Mouse (Mus musculus) cerebellum, adult 8-10 months (tissue): ENCODE measurements around the gene Cox19.

ENCODE experiments used
- DNase-seq: peaks from one replicate; pipeline ENCODE4 v3.0.0; 2022

The Cox19 gene

DNA sequence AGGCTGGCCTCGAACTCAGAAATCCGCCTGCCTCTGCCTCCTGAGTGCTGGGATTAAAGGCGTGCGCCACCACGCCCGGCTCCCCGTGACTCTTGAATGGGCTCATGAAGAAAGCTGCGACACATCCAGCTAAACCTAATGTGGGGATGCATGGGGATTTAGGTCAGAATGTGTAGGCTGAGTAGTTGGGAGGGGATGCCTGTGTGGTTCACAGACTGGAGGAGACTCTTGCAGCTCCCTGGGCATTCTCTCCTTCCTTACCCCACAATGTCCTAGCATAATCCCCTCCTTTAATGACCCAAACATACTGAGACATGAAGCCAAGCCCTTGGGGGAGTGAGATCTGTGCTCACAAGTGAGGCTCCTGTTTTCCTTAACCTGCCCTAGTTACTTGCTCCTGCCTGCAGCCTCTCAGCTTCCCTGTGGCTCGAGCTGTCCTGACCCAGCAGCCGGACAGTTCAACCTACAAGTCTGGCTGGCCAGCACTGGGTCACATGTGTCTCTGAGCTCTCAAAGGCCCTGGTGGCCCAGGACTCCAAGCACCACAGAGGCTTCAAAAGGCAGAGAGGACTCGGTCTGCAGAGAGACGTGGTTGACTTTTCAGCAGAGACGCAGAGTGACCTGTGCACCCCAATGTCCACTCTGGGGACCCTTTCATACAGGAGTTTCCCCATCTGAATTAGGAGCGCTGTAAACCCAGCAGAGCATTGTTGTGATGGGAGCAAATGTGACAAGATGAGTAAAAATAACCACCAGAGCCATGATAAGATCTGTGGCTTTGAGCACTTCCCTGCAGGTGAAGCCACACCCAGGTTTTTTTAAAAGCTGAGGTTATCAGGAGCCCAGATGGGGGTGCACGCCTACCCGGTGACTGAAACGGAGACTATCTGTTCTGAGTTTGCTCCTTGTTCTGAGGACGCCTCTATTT is 30.6 kb upstream of the Cox19 start:
- DNase-seq: no peak

DNA sequence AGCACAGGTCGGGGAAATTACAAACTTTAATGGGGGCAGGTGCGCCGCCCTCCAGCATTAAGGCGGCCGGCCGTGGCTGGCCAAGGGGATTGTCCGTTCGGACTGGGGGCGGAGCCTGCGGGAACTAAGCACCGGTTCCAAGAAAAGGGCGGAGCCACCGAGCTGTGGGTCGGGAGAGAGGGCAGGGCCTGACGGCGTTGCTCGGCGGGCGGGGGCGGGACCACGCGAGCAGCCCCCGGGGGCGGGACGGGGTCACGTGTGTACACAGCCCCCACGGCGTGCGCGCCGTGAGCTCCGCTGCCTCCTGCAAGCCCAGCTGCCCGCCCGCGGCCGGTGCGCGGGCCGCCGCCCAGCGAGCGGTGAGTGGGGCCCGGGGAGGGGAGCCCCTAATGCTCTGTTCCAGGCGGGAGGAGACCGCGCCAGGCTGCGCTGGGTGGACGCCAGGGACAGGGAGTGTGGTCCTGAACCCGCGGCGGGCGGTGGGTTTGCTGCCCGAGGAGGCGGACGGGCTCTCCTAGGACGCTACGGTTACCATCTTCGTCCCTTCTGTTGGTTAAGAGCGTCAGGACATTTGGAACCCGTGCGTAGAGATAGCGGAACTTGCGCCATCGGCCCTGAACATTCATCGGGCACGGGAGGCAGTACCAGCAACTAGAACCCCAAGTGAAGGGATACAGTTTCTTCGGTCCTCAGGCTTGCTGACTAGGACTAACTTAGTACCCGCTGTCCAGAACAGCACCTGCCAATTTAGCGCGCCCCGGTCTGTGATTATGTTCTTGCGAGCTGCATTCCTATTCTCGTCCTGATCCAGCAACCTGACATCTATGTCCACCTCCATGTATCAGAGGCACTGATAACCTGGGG is 29.4 kb upstream of the Cox19 start:
- DNase-seq: peak; percentile 87

DNA sequence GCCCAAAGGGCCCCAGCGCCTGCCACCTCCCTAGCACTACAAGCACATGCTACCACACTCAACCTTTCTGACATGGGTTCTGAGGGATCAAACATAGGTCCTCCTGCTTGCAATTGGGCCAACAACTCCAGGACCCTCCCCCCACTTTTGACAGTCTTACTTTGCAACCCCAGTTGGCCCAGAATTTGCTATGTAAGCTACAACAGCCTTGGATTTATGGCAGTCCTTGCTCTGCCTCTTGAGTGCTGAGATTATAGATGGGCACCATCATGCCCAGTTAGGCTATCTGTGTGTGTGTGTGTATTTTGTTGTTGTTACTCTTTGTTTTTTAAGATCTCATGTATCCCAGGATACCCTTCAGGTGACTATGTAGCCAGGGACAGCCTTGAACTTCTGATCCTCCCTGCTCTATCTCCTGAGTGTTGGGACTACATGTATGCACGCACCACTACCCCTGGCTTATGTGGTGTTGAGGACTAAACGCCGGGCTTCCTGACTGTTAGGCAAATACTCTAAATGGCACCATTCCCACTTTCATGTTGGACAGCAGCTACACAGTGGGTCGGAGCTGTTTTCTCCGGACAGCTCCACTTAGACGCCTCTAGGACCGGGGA is 28.7 kb upstream of the Cox19 start:
- no peak for DNase-seq

DNA sequence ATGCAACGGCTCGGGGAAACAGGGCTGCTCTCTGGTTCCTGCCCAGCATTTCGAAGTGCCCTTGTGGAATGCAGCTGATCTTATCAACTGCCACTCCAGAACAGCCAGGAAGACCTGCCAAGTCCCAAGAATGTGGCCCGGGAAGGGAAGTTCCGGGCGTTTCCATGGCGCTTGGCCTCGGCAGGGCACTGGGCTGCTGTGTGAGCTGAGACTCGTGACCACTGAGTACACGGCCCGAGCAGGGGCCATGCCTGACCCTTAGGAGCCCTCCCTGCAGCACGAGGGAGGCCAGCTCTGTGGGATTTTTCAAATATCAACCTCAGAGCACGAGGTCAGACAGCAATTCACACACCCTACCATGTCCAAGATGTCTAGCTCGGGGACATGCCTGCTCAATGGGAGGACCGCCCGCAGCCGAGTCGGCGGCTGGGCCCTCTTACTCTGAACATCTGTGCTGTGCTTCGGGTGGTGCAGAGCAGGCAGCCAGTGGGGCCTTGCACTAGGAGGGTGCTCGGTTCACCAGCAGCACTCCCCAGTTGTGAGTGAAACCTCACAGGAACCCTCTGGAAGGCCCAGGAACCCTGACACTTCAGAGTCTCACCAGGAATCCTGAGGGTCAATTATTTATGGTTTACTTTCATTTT is 27.9 kb upstream of the Cox19 start:
- DNase-seq: no peak

DNA sequence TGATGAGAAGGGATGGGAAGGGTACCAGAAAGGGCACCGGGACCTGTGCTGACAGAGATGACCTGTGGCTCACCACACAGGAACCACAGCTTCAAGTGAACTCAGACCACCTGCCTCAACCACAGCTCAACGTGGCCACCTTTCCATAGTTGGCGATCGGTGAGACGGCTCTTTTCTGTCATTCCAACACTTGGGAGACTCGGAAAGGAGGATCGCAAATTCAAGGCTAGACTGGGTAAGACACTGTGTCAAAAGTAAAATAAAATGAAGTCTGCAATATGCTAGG is 27.0 kb upstream of the Cox19 start:
- no peak for DNase-seq

DNA sequence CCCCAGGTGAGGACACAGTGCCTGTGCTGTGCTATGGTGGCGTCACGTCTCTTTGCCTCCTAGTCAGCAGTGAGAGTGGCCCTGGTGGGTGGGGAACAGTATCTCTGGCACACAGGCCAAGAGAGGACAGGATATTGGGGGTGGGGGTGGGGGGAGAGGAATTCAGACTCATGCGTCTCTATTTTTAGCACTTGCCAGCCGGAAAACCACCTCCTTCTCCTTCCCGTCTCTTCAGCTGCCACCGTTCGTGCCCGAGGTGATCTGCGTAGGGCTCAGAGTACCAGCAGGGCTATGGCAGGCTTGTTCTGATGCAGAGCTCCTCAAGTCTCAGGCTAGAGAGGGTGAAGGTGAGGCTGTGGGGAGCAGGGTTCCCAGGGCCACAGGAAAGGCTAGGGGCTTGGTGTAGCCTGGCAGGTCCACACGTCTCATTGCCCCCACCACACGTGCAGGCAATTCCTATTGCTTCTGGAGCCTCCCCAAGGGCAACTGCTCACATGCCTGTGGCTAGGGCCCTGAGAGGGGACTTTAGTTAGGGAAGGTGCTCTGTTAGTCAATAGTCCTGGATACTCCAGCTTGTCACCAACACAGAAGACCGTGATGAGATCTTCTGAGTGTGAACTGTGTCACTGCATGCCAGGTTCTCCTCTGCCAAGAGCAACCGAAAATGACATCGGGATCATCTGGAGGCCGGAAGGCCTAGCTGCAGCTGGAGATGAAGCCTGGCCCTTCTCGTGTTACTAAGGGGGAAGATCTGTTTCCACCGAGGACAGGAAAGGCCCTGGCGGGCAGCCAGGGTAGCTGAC is 26.5 kb upstream of the Cox19 start, which contains the start of gene Gpr146:
Gene Gpr146, plus strand, starts transcription at position 230 of the 803 bp plus-strand sequence.
- no peak for DNase-seq

DNA sequence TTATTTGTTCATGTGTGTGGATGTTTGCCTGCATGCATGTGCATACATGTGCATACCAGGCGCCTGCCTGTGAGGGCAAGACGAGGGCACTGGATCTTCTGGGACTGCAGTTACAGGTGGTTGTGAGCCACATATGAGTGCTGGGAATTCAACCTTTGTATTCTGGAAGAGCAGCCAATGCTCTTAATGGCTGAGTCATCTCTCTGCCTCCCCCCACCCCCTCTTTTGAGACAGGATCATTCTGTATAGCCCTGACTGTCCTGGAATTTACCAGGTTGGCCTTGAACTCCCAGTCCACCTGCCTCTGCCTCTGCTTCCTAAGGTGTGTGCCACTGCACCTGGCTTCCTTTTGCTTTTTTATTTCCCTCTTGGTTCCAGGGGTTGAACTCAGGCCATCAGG is 23.6 kb upstream of the Cox19 start:
- DNase-seq: no peak

DNA sequence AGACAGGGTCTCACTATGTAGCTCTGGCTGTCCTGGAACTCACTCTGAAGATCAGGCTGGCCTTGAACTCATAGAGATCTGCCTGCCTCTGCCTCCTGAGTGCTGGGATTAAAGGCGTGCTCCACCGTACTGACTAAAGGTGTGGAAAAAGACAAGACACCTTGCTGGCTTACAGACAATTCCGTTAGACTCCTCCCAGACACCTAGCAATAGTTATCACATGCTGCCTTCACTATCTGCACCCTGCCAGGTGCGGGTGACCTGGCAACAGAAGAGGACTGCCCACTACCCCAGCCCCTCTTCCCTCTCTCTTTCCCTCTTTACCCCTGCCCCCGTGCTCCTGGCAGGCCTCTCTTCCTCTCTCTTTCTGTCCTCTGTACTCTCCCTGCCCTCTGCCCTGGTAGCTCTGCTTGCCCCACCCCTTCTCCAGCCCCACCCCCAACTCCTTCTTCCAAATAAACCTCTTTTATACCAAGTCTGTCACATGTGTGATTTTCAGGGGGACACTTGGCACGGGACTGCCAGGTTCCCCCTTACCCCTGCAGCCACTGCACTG is 22.7 kb upstream of the Cox19 start:
- no peak for DNase-seq

DNA sequence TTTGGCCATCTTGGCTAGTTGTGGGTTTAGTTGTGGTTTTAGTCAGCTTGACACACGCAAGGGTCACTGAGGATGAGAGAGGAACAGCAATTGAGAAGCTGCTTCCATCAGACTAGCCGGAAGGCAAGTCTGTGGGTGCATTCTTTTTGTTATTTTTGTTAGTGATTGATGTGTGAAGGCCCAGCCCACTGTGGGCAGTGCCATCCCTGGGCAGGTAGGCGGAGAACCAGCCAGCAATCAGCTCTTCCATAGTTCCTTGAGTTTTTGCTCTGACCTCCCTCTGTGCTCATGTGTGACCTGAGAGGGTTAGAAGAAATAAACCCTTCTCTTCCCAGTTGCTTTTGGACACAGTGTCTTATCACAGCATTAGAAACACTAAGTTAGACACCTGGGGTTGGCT is 21.9 kb upstream of the Cox19 start:
- no peak for DNase-seq

DNA sequence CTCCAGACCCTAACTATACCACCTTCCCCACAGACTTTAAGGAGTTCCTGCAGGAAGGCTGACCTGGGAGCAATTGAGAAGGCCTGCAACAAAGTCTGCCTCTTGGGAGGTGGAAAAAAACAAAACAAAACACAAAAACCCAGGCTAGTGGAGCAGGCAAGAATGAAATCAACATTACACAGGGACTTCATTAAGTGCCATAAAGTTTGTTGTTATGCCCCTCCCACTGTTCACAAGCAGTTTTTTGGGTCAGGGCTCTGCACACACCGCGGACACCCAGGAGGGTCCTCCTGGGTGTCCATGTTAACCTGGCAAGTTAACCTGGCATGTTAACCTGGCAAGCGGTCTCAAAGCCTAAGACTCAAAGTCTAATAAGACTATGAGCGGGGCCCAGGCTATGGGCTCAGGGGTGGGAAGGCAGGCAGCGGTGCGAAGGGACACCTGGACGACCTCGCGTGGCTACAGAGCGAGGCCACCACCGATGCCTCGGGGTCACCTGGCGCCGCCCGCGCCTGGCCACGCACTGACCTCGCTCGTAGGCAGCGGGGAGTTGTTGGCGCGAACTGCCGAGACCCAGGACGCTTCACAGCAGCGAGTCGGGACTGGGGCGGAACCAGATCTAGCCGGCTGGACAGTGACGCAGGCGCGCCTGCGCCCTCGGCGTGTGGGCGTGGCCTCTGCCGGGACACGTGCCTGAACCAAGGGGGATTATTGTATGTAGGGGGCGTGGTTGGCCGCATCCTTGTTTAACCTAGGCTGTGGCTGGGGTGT is 20.6 kb upstream of the Cox19 start:
- peak; percentile 82 for DNase-seq

DNA sequence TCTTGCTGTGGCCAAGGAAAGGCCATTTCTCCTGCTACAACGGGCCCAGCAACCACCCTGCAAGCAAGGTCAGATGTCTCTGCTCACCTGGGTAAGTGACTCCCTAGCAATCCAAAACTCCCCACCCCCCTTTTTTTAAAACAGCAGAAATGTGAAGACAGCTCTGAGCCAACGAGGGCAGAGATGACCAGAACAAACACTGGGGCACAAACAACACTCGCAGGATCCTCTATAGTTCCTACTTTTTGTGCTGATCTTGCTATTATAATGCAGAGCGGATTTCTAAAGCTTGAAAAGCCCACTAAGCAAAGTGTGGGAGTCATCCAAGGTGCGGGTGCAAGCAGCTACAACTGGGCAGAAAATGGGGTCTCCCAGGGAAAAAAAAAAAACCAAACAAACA is 19.9 kb upstream of the Cox19 start:
- DNase-seq: no peak

DNA sequence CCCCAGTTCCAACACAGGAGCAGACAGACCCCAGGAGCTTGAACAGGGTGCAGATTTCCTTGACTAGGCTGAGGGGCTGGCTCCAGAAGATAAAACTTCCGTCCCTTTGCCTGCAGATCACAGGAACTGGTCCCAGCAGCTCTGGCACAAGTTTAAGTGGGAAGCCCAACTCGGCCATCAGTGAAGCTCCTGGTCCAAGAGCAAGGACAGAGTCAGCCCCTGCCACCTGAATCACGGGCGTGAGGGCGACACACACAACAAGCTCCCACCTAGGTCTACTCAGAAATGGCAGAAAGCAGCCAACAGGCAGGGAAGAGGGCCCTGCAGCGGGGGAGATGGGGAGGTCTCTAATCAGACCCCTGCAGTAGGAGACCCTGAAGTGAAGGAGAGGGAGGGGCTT is 19.1 kb upstream of the Cox19 start:
- no peak for DNase-seq

DNA sequence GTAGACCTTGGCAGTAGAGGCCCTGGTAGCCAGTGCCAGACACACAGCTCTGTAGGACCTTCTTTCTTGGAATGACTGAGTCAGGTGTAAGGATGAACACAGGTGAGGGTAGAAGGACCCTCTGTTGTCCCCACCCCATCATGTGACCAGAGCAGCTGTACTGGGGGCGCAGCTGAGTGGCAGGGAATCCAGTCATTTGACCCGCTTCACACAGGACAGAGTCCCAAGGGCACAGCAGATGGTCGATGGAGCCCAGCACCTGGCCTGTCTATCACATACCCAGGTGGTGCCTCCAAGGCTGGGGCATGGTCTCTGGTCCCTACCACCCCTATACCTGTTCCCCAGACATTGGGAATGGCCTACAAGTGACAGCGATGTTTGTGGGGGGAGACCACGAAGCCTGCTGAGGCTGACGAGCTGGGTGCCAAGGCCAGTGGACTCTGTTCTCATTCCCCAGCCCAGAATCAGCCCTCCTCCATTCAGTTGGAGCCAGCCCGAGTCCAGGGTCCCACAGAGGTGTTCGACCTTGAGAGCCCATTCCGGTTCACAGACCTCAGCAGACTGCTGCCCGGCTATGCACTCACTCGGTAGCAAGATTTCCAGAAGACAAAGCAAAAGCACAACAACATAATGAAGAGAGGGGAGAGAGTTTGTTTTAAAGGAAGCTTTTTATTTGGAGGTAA is 17.6 kb upstream of the Cox19 start:
- DNase-seq: no peak

DNA sequence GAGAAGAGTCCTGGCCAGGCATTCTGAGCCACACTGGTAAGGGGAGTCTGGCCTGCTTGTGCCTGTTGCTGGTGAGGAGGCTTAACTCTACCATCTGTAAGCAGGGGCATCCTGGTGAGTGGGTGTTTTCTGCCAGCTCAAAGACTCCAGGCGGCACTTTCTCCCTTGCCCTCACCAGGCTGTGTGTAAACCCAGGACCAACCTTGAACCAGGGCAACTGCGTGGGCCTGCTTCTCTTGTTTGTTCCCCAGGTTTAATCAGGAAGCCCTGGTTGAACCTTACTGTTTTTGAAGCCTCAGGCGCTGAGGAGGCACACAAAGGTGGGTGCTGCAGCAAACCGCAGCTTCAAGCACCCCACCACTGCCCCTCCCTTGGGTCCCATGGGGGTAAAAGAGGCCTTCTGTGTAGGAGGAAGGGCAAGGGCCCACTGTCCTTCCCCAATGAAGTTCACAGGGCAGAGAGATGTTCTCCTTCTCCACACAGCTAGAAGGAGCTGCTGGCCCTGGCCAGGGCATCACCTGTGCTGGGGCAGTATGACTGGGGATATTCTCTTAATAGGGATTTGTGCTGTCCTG is 16.8 kb upstream of the Cox19 start:
- DNase-seq: no peak

DNA sequence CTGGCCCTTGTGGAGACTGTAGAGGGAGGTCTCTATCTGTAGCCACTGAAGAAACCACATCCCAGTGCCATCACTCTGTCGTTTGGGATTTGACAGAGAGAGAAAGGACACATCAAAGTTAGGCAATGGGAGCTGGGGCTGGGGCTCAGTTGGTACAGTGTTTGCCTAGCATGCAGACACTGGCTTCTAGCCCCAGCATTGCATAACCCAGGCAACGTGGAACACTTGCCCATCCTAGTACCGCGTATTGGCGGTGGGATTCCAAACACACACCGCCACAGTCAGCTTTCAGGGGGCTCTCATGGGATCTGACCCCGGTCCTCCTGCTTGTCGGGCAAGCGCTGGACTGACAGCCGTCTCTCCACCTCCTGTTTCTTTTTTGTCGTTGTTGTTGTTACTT is 15.3 kb upstream of the Cox19 start:
- DNase-seq: no peak

DNA sequence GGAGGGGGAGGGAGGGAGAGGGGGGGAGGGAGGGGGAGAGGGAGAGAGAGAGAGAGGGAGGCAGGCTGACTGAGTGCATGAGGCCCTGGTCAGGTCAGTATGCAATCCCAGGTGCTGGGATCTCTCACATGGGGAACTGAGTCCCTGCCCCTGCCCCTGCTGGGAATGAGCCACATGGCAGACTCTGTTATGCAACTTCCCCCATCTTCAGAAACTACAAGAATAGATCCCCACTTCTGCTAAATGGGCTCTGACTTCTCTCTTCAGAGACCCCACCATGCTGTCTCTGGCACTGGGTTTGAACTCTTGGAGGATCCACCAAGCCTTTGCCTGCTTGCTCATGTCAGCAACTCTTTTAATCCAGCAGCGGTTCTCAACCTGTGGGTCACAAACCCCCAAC is 14.6 kb upstream of the Cox19 start:
- DNase-seq: no peak

DNA sequence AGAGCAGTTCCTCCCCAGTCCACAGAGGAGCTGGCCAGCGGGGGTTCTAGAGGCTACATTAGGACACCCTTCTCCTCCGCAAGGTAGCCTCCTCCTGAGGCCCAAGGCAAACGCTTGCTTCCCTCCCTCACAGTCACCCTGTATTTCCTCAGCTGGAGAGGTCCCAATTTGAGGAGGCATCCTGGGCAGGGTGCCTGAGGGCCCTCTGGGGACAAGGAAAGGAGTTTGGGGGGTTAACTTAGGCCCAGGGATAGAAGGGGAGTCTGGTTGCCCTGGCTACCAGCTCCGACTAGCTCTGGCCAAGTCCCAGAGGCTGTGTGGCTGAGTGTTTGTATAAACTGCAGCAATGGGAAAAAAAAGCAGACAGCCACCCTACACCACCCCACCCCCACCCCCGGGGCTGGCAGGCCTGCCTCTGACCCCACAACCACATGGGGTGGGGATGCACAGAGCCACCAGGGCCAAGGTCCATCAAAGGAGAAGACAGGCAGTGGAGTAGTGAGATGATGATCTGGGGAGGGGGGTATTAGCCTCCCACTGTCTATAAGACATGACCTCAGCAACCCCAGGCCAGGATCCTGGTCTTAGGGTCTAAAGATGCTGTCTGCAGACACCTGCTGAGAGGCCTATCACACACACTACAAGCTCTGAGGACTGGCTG is 13.8 kb upstream of the Cox19 start:
- DNase-seq: no peak

DNA sequence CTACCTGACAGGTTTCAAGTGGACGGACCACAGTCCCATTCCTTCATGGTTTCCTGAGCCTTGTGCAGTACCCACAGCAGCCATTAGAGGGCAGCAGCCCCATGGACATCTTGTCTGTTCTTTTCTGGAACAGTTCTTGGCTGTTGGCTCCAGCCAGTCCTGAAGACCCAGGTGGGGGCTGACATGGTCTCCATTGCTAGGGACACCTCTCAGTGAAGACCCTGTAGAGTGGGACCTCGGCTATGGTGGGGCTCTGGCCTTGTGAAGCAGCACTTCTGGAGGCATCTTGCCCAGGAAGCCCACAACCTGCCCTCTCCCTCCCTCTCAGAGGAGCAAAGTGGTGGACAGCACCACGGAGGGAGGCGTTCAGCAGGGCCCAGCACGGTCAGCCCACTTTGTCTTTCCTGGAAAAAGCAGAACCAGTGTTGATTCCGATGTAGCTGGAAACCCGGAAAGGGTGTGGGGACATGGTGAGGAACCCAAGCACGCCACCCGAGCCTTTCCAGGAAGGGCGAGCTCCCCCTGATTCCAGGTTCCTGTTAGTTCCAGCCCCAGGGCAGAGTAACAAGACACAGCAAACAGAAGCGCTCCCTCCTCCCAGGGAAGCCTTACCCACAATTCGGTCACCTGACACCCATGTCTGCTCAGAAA is 13.2 kb upstream of the Cox19 start:
- DNase-seq: peak; percentile 93

DNA sequence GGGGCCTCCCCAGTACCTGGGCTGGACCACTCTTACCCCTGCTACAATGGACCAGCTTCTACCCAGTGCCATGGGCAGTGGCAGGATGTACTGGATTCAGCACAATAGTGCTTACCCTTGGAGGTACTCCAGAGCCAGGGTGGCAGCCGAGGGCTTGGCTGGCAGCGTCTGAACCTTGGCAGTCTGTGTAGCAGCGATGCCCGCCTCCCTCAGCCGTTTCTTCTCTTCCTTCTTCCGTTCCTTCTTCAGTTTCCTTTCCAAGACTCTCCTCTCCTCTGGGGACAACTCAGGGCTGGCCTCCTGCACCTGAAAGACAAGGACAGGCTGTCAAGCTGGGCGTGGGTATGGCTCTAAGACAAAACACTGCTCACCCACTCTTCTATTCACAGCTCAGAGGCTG is 12.6 kb upstream of the Cox19 start:
- DNase-seq: no peak
